In the genomic region with DNA sequence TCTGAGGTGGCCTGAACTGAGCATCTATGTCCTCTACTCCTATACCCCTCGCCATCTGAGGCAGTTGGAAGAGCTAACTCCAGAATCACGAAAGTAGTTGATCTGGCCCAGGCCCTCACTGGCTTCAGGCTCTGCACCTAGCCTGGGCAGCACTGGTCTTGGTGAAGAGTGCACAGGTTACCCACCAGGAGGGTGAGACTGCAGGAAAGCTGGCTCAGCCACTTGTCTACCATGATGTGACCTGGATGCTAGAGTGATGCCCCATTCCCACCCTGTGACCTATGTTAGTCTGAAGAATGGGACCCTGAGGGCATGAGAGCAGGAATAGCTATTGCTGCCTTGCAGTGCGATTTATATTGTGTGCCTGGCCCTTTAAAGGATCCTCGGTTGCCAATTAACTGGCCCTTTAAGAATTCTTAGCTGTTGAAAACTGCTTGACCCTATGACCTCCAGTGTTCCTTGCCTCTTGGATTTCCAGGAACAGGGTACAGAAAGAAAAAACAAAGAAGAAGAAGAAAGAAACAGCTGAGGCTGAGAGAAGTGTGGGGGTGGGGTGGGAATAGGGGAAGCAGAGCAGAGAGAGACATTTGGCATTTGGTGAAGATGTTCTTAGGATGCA, we compare ENCODE assay signal across 10 mouse cellular contexts.
A peak's percentile ranks its signal among the peaks of the same experiment; 100 is the strongest.
DNase-seq lines count a peak whose midpoint lies in the region; ATAC-seq and TF ChIP-seq lines count a peak whose summit lies in the region.
"Had no signal": no experiment of that assay in that cellular context is flagged by ENCODE, and none has a peak within 500 bp of the region (broad histone marks: within the 10 kb centered on the region; RNA-seq: fewer than 3 reads in every experiment).

No protein-coding gene starts in this region.

- no peak overlapping the region for H3K9ac ChIP-seq in forebrain, embryonic 16.5 days (replicated peaks; ENCODE audit: low read depth, low read length)
- H3K9ac ChIP-seq in lung, embryonic 14.5 days: no peak overlapping the region
- no peak overlapping the region for H3K9ac ChIP-seq in limb, embryonic 11.5 days (ENCODE audit: low read length)
- H3K9ac ChIP-seq: liver, embryonic 12.5 days had no signal

- H3K4me2 ChIP-seq in forebrain, embryonic 16.5 days (ENCODE audit: low read length): no peak overlapping the region
- H3K4me2 ChIP-seq in lung, embryonic 14.5 days: no peak overlapping the region
- no peak overlapping the region for H3K4me2 ChIP-seq in limb, embryonic 11.5 days (ENCODE audit: low read depth, severe bottlenecking)
- H3K4me2 ChIP-seq: liver, embryonic 12.5 days had no signal

- no peaks in the 10 kb centered on the region for H3K36me3 ChIP-seq in forebrain, embryonic 10.5 days (replicated peaks)
- no peaks in the 10 kb centered on the region for H3K36me3 ChIP-seq in forebrain, embryonic 16.5 days (ENCODE audit: control insufficient read depth, insufficient read depth)
- H3K36me3 ChIP-seq in lung, embryonic 14.5 days (ENCODE audit: insufficient read depth): no peaks in the 10 kb centered on the region
- H3K36me3 ChIP-seq in limb, embryonic 11.5 days (ENCODE audit: control insufficient read depth, insufficient read depth, low read length): no peaks in the 10 kb centered on the region
- H3K36me3 ChIP-seq: G1E; liver, embryonic 12.5 days had no signal

- TF ChIP-seq CTCF in lung, embryonic 14.5 days (IDR thresholded peaks at IDR 0.05; ENCODE audit: low read depth): no peak

- peak; percentile 23 for DNase-seq in forebrain, embryonic 10.5 days (ENCODE audit: extremely low spot score, low spot score)
- DNase-seq in lung, embryonic 14.5 days: peak; percentile 20
- no peak for DNase-seq in lung, postnatal 4 days
- DNase-seq in limb, embryonic 11.5 days (ENCODE audit: low spot score): peak; percentile 24
- peak; percentile 11 for DNase-seq in retina, postnatal 1 day
- no peak for DNase-seq in thymus, postnatal 36 days
- DNase-seq in cerebellum, postnatal 36 days: no peak

- WGBS in forebrain, embryonic 10.5 days: 32% methylated on average over 4 of the region's 4 CpGs
- WGBS in forebrain, embryonic 16.5 days: 36% methylated on average over 4 of the region's 4 CpGs
- 57% methylated on average over 4 of the region's 4 CpGs for WGBS in lung, embryonic 14.5 days
- 43% methylated on average over 4 of the region's 4 CpGs for WGBS in limb, embryonic 11.5 days

- peak overlapping the region; percentile 81 for H3K27ac ChIP-seq in forebrain, embryonic 10.5 days
- no peak overlapping the region for H3K27ac ChIP-seq in forebrain, embryonic 16.5 days (ENCODE audit: low read length)
- no peak overlapping the region for H3K27ac ChIP-seq in lung, embryonic 14.5 days (ENCODE audit: low read depth)
- no peak overlapping the region for H3K27ac ChIP-seq in limb, embryonic 11.5 days (replicated peaks; ENCODE audit: low read depth, low read length)
- H3K27ac ChIP-seq: liver, embryonic 12.5 days had no signal

- H3K27me3 ChIP-seq in forebrain, embryonic 10.5 days (ENCODE audit: poor library complexity, severe bottlenecking): no peaks in the 10 kb centered on the region
- H3K27me3 ChIP-seq in forebrain, embryonic 16.5 days (replicated peaks; ENCODE audit: control insufficient read depth, insufficient read depth, low read length): no peaks in the 10 kb centered on the region
- no peaks in the 10 kb centered on the region for H3K27me3 ChIP-seq in lung, embryonic 14.5 days (ENCODE audit: insufficient read depth, low read length)
- H3K27me3 ChIP-seq in limb, embryonic 11.5 days (ENCODE audit: control insufficient read depth, insufficient read depth, low read length): no peaks in the 10 kb centered on the region
- H3K27me3 ChIP-seq: liver, embryonic 12.5 days had no signal

- no peaks in the 10 kb centered on the region for H3K9me3 ChIP-seq in forebrain, embryonic 10.5 days
- no peaks in the 10 kb centered on the region for H3K9me3 ChIP-seq in forebrain, embryonic 16.5 days (ENCODE audit: control insufficient read depth, low read length)
- H3K9me3 ChIP-seq in lung, embryonic 14.5 days (ENCODE audit: low read depth, low read length): no peaks in the 10 kb centered on the region
- H3K9me3 ChIP-seq in limb, embryonic 11.5 days (ENCODE audit: control insufficient read depth, low read length): no peaks in the 10 kb centered on the region
- H3K9me3 ChIP-seq: liver, embryonic 12.5 days had no signal

- ATAC-seq in forebrain, embryonic 16.5 days: no peak
- peak; percentile 31; the same call in 1 of the 2 replicates for ATAC-seq in lung, embryonic 14.5 days (ENCODE audit: insufficient read depth)
- ATAC-seq in limb, embryonic 11.5 days (ENCODE audit: insufficient number of reproducible peaks, low FRiP score, low TSS enrichment, low read depth): peak; percentile 59
- ATAC-seq: liver, embryonic 12.5 days had no signal

- H3K4me1 ChIP-seq in forebrain, embryonic 10.5 days: peaks cover 20% of the 10 kb centered on the region
- H3K4me1 ChIP-seq in forebrain, embryonic 16.5 days (replicated peaks; ENCODE audit: control insufficient read depth, insufficient read depth, low read length): no peaks in the 10 kb centered on the region
- no peaks in the 10 kb centered on the region for H3K4me1 ChIP-seq in lung, embryonic 14.5 days (ENCODE audit: insufficient read depth)
- peaks cover 9% of the 10 kb centered on the region for H3K4me1 ChIP-seq in limb, embryonic 11.5 days (ENCODE audit: control insufficient read depth, insufficient read depth, low read length)
- H3K4me1 ChIP-seq: liver, embryonic 12.5 days had no signal

- H3K4me3 ChIP-seq in forebrain, embryonic 10.5 days: no peak overlapping the region
- no peak overlapping the region for H3K4me3 ChIP-seq in forebrain, embryonic 16.5 days (replicated peaks; ENCODE audit: low read length)
- no peak overlapping the region for H3K4me3 ChIP-seq in lung, embryonic 14.5 days (ENCODE audit: low read depth, low read length)
- H3K4me3 ChIP-seq in limb, embryonic 11.5 days (ENCODE audit: low read depth, low read length): no peak overlapping the region
- H3K4me3 ChIP-seq: liver, embryonic 12.5 days had no signal

Comparison
In these comparisons a context has a peak if more than half of its experiments do, and no peak if none do; other contexts are left out.
1. DNase-seq: peak in forebrain, embryonic 10.5 days (single experiment), lung, embryonic 14.5 days (single experiment), limb, embryonic 11.5 days (single experiment) and retina, postnatal 1 day (single experiment); none in lung, postnatal 4 days (0 of 2), thymus, postnatal 36 days (0 of 2) and cerebellum, postnatal 36 days (0 of 2).